Mouse (Mus musculus): ENCODE results near the gene Pde7b. TPM values are rescaled to one million over a fixed set of nuclear protein-coding genes. Genes with fewer than 3 reads are reported as not detected.

Pde7b gene
- total and polyA plus RNA-seq, 3 experiments = not detected

DNA sequence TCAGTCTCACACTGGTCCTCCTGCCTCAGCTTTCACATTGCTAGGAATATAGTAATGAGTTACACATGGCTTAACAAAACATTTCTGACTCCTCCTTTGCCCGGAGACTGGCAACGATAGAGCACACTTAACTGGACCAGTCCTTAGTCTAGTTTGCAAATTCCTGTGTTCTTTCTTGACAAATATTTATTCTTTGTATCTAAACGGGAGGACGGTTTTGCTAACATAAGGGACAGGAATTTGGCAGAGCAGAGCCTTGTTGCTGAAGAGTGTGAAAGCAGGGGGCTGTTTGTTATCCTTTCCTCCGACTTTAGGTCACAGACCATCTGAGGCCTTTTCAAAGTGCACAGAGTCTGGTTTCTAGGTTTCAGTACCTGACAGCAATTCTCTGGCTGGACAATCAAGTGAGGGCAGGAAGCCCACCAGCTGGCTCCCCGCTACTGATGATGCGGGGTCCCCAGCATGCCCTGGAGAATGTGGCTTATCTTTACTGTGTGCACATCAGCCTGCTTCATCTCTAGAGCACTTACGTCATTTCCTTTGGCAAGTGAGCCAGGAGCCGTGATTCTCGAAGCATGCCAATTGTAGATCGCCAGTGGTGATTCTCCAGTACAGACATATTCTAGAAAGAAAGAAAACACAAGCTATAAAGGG, 306.5 kb downstream of the Pde7b start:
- TF ChIP-seq POLR2AphosphoS2 (IDR thresholded peaks at IDR 0.05; ENCODE audit: low read depth, low read length) (no peak), USF2 (conservative IDR thresholded peaks at IDR 0.05; ENCODE audit: low read depth, low read length) (no peak), ETS1 (conservative IDR thresholded peaks at IDR 0.05; ENCODE audit: low read depth, low read length) (no peak), PAX5 (IDR thresholded peaks at IDR 0.05; ENCODE audit: low read length) (no peak), CHD1 (IDR thresholded peaks at IDR 0.05; ENCODE audit: low read depth, low read length) (no peak), ZNF384 (IDR thresholded peaks at IDR 0.05; ENCODE audit: low read depth, low read length) (no peak), E2F4 (IDR thresholded peaks at IDR 0.05; ENCODE audit: insufficient replicate concordance, low read depth, low read length) (no peak), KAT2A (IDR thresholded peaks at IDR 0.05; ENCODE audit: insufficient replicate concordance, low read length) (no peak), TCF12 (IDR thresholded peaks at IDR 0.05; ENCODE audit: low read depth, low read length) (no peak), ELF1 (IDR thresholded peaks at IDR 0.05; ENCODE audit: low read depth, low read length) (no peak), SMC3 (IDR thresholded peaks at IDR 0.05; ENCODE audit: low read depth, low read length) (no peak)
- Histone ChIP-seq H3K9me3 (replicated peaks; ENCODE audit: low read length) (no peaks in the 10 kb centered on the region), H3K27me3 (replicated peaks) (no peaks in the 10 kb centered on the region), H3K4me1 (ENCODE audit: control insufficient read depth in 1 of 2, insufficient read depth in 2 of 2) (no peaks in the 10 kb centered on the region), H3K79me2 (replicated peaks; ENCODE audit: control insufficient read depth, extremely low read depth, insufficient read depth, poor library complexity, severe bottlenecking) (no peaks in the 10 kb centered on the region), H3K4me2 (ENCODE audit: insufficient read depth, low read depth, poor library complexity, severe bottlenecking) (peak overlapping the region; percentile 25; the same call in 1 of the 2 replicates), H3K4me3 (replicated peaks in 1 of 3; ENCODE audit: low read depth in 2 of 3, low read length in 2 of 3, poor library complexity in 1 of 3) (no peak overlapping the region), H3K9ac (ENCODE audit: insufficient read depth, low read depth) (no peak overlapping the region), H3K27ac (ENCODE audit: insufficient read depth, low read depth) (no peak overlapping the region), H3K36me3 (replicated peaks in 1 of 2; ENCODE audit: control insufficient read depth in 1 of 2, insufficient read depth in 1 of 2, low read length in 1 of 2) (no peaks in the 10 kb centered on the region)
- in situ Hi-C loops (cut with MboI; ENCODE audit: low pct_ligation_motif_present, low pct_unique_long_range_greater_than_20kb, low sequenced_read_pairs) = no loop called here
- DNase-seq (ENCODE audit: extremely low read depth) = no peak
- dilution Hi-C loops (cut with MboI; ENCODE audit: extremely low pct_ligation_motif_present, extremely low pct_unique_long_range_greater_than_20kb, low sequenced_read_pairs) = no loop called here

- Histone ChIP-seq H3K27me3 (replicated peaks) (no peaks in the 10 kb centered on the region), H3K9ac (ENCODE audit: insufficient read depth, low read depth) (no peak overlapping the region), H3K9me3 (replicated peaks; ENCODE audit: low read length) (peaks cover 4% of the 10 kb centered on the region), H3K79me2 (replicated peaks; ENCODE audit: control insufficient read depth, extremely low read depth, insufficient read depth, poor library complexity, severe bottlenecking) (no peaks in the 10 kb centered on the region), H3K4me2 (ENCODE audit: insufficient read depth, low read depth, poor library complexity, severe bottlenecking) (no peak overlapping the region), H3K4me3 (replicated peaks in 1 of 3; ENCODE audit: low read depth in 2 of 3, low read length in 2 of 3, poor library complexity in 1 of 3) (no peak overlapping the region), H3K4me1 (ENCODE audit: control insufficient read depth in 1 of 2, insufficient read depth in 2 of 2) (no peaks in the 10 kb centered on the region), H3K27ac (ENCODE audit: insufficient read depth, low read depth) (no peak overlapping the region), H3K36me3 (replicated peaks in 1 of 2; ENCODE audit: control insufficient read depth in 1 of 2, insufficient read depth in 1 of 2, low read length in 1 of 2) (no peaks in the 10 kb centered on the region)
- TF ChIP-seq ETS1 (conservative IDR thresholded peaks at IDR 0.05; ENCODE audit: low read depth, low read length) = no peak
- no peak for TF ChIP-seq USF1 (IDR thresholded peaks at IDR 0.05; ENCODE audit: low read depth, low read length)
- TF ChIP-seq MAX (IDR thresholded peaks at IDR 0.05; ENCODE audit: low read length) = no peak
- TF ChIP-seq MAFK (IDR thresholded peaks at IDR 0.05; ENCODE audit: insufficient replicate concordance, low read length) = no peak
- TF ChIP-seq RAD21 (IDR thresholded peaks at IDR 0.05; ENCODE audit: low read depth, low read length) = no peak
- TF ChIP-seq POLR2AphosphoS2 (IDR thresholded peaks at IDR 0.05; ENCODE audit: low read depth, low read length) = no peak
- TF ChIP-seq ZC3H11A (IDR thresholded peaks at IDR 0.05; ENCODE audit: low read depth, low read length) = no peak
- no peak for TF ChIP-seq E2F4 (IDR thresholded peaks at IDR 0.05; ENCODE audit: insufficient replicate concordance, low read depth, low read length)
- TF ChIP-seq MYC (IDR thresholded peaks at IDR 0.05; ENCODE audit: low read depth, low read length) = no peak
- DNase-seq (ENCODE audit: extremely low read depth) = no peak
- in situ Hi-C loops (cut with MboI; ENCODE audit: low pct_ligation_motif_present, low pct_unique_long_range_greater_than_20kb, low sequenced_read_pairs) = no loop called here
- dilution Hi-C loops (cut with MboI; ENCODE audit: extremely low pct_ligation_motif_present, extremely low pct_unique_long_range_greater_than_20kb, low sequenced_read_pairs) = no loop called here
Measured at GRCm38 (mm10) chr10:20409181-20409580, 315.7 kb downstream of the Pde7b start.

All from CH12.LX (cell line).